Mouse (Mus musculus) kidney, postnatal 10 days (tissue): Measurements from ENCODE around the gene Pop7.

ENCODE experiments used
- DNase-seq: peaks from one replicate; pipeline ENCODE4 v3.0.0; 2021; ENCODE audit warnings: mixed read lengths

The Pop7 gene

GRCm38 (mm10) chr5:137501709-137502666 lies at the start of gene Pop7:
Gene Pop7, minus strand, starts transcription at chr5:137502518.
- peak; percentile 100 for DNase-seq

GRCm38 (mm10) chr5:137551119-137551518 lies 48.8 kb upstream of the Pop7 start:
- no peak for DNase-seq

- DNase-seq: no peak
Measured at GRCm38 (mm10) chr5:137549840-137550239, 47.5 kb upstream of the Pop7 start.

GRCm38 (mm10) chr5:137545596-137545995 lies 43.3 kb upstream of the Pop7 start:
- no peak for DNase-seq

GRCm38 (mm10) chr5:137544926-137545325 lies 42.6 kb upstream of the Pop7 start:
- no peak for DNase-seq

- DNase-seq: peak; percentile 5
Measured at GRCm38 (mm10) chr5:137541768-137542540, 39.6 kb upstream of the Pop7 start.

- peak; percentile 1 for DNase-seq
Measured at GRCm38 (mm10) chr5:137540991-137541390, 38.7 kb upstream of the Pop7 start.

- peak; percentile 30 for DNase-seq
Measured at GRCm38 (mm10) chr5:137539291-137539801, 37.0 kb upstream of the Pop7 start.

- DNase-seq: peak; percentile 3
Measured at GRCm38 (mm10) chr5:137537461-137537860, 35.1 kb upstream of the Pop7 start.

- DNase-seq: peak; percentile 3
Measured at GRCm38 (mm10) chr5:137535318-137535717, 33.0 kb upstream of the Pop7 start.

- DNase-seq: peak; percentile 6
Measured at GRCm38 (mm10) chr5:137534762-137535161, 32.4 kb upstream of the Pop7 start.

GRCm38 (mm10) chr5:137533117-137533827 lies 31.0 kb upstream of the Pop7 start, which contains the start of the genes Epo and Gnb2:
Gene Epo, minus strand, starts transcription at chr5:137533242.
Gene Gnb2, minus strand, starts transcription at chr5:137533510.
- peak; percentile 100 for DNase-seq

- DNase-seq: no peak
Measured at GRCm38 (mm10) chr5:137532808-137533116, 30.4 kb upstream of the Pop7 start.

- peak; percentile 56 for DNase-seq
Measured at GRCm38 (mm10) chr5:137532131-137532807, 30.0 kb upstream of the Pop7 start.

- peak; percentile 81 for DNase-seq
Measured at GRCm38 (mm10) chr5:137531414-137532130, 29.3 kb upstream of the Pop7 start.

- peak; percentile 88 for DNase-seq
Measured at GRCm38 (mm10) chr5:137530588-137531413, 28.5 kb upstream of the Pop7 start.

- DNase-seq: peak; percentile 12
Measured at GRCm38 (mm10) chr5:137530075-137530474, 27.8 kb upstream of the Pop7 start.

- peak; percentile 37 for DNase-seq
Measured at GRCm38 (mm10) chr5:137529221-137529995, 27.1 kb upstream of the Pop7 start.

GRCm38 (mm10) chr5:137528247-137528968 lies 26.1 kb upstream of the Pop7 start:
- DNase-seq: peak; percentile 30
